Mouse (Mus musculus): Measurements from ENCODE around the gene Cmpk2. TPM values are rescaled to one million over a fixed set of nuclear protein-coding genes. Genes with fewer than 3 reads are reported as not detected.
"Not testable (repeated sequence)": the region's sequence is repeated elsewhere in the genome, so short reads cannot be mapped to it uniquely, and the experiment has no call there.

The Cmpk2 gene
- total and polyA plus RNA-seq, 2 experiments from 2014 or later = 5.5 to 13.6 TPM

- Histone ChIP-seq H3K9me3 (replicated peaks; ENCODE audit: control insufficient read depth, low read length) (no peaks in the 10 kb centered on the region), H3K27me3 (ENCODE audit: control insufficient read depth, insufficient read depth, low read length) (no peaks in the 10 kb centered on the region), H3K36me3 (replicated peaks; ENCODE audit: control insufficient read depth, insufficient read depth, low read length) (no peaks in the 10 kb centered on the region), H3K9ac (replicated peaks; ENCODE audit: low read depth, low read length) (no peak overlapping the region), H3K4me1 (ENCODE audit: control insufficient read depth, insufficient read depth) (no peaks in the 10 kb centered on the region), H3K4me3 (ENCODE audit: low read depth, low read length) (no peak overlapping the region), H3K27ac (ENCODE audit: low read depth) (no peak overlapping the region), H3K4me2 (ENCODE audit: low read depth, low read length) (no peak overlapping the region)
- ATAC-seq (ENCODE audit: insufficient read depth, low read depth) = no peak
- no peak for TF ChIP-seq CTCF (IDR thresholded peaks at IDR 0.05; ENCODE audit: low read depth)
- no peak for TF ChIP-seq EP300 (IDR thresholded peaks at IDR 0.05; ENCODE audit: low read depth)
- 59% methylated on average over 18 of the region's 18 CpGs for WGBS
- DNase-seq (ENCODE audit: low spot score) = peak; percentile 12
Observed at GRCm38 (mm10) chr12:26478196-26479004, 9.4 kb downstream of the Cmpk2 start.

GRCm38 (mm10) chr12:26485738-26486580 lies 17.0 kb downstream of the Cmpk2 start:
- H3K4me3 ChIP-seq (ENCODE audit: low read depth, low read length); H3K4me1 ChIP-seq (ENCODE audit: control insufficient read depth, insufficient read depth); H3K36me3 ChIP-seq (replicated peaks; ENCODE audit: control insufficient read depth, insufficient read depth, low read length); H3K27ac ChIP-seq (ENCODE audit: low read depth); DNase-seq (ENCODE audit: low spot score); H3K27me3 ChIP-seq (ENCODE audit: control insufficient read depth, insufficient read depth, low read length); H3K9ac ChIP-seq (replicated peaks; ENCODE audit: low read depth, low read length); H3K4me2 ChIP-seq (ENCODE audit: low read depth, low read length); ATAC-seq (ENCODE audit: insufficient read depth, low read depth); H3K9me3 ChIP-seq (replicated peaks; ENCODE audit: control insufficient read depth, low read length): not testable (repeated sequence)
- WGBS = 79% methylated on average over 12 of the region's 12 CpGs

GRCm38 (mm10) chr12:26487874-26488616 lies 19.0 kb downstream of the Cmpk2 start:
- no peak overlapping the region for H3K4me2 ChIP-seq (ENCODE audit: low read depth, low read length)

GRCm38 (mm10) chr12:26488617-26489274 lies 19.7 kb downstream of the Cmpk2 start:
- Histone ChIP-seq H3K9ac (replicated peaks; ENCODE audit: low read depth, low read length) (no peak overlapping the region), H3K36me3 (replicated peaks; ENCODE audit: control insufficient read depth, insufficient read depth, low read length) (no peaks in the 10 kb centered on the region), H3K9me3 (replicated peaks; ENCODE audit: control insufficient read depth, low read length) (no peaks in the 10 kb centered on the region), H3K4me3 (ENCODE audit: low read depth, low read length) (no peak overlapping the region), H3K4me2 (ENCODE audit: low read depth, low read length) (no peak overlapping the region), H3K27me3 (ENCODE audit: control insufficient read depth, insufficient read depth, low read length) (no peaks in the 10 kb centered on the region), H3K27ac (ENCODE audit: low read depth) (no peak overlapping the region), H3K4me1 (ENCODE audit: control insufficient read depth, insufficient read depth) (no peaks in the 10 kb centered on the region)
- WGBS = 69% methylated on average over 5 of the region's 5 CpGs
- ATAC-seq (ENCODE audit: insufficient read depth, low read depth) (no peak), DNase-seq (ENCODE audit: low spot score) (no peak)
- no peak for TF ChIP-seq CTCF (IDR thresholded peaks at IDR 0.05; ENCODE audit: low read depth)
- no peak for TF ChIP-seq EP300 (IDR thresholded peaks at IDR 0.05; ENCODE audit: low read depth)

More at GRCm38 (mm10) chr12:26487874-26488616, 19.0 kb downstream of the Cmpk2 start:
- ATAC-seq (ENCODE audit: insufficient read depth, low read depth) = no peak
- DNase-seq (ENCODE audit: low spot score) = peak; percentile 21
- no peaks in the 10 kb centered on the region for H3K9me3 ChIP-seq (replicated peaks; ENCODE audit: control insufficient read depth, low read length)
- H3K27ac ChIP-seq (ENCODE audit: low read depth) = no peak overlapping the region
- H3K4me1 ChIP-seq (ENCODE audit: control insufficient read depth, insufficient read depth) = no peaks in the 10 kb centered on the region
- 48% methylated on average over 14 of the region's 14 CpGs for WGBS
- H3K4me3 ChIP-seq (ENCODE audit: low read depth, low read length) = no peak overlapping the region
- TF ChIP-seq CTCF (IDR thresholded peaks at IDR 0.05; ENCODE audit: low read depth) (peak; percentile 44), EP300 (IDR thresholded peaks at IDR 0.05; ENCODE audit: low read depth) (no peak)
- no peak overlapping the region for H3K9ac ChIP-seq (replicated peaks; ENCODE audit: low read depth, low read length)
- H3K36me3 ChIP-seq (replicated peaks; ENCODE audit: control insufficient read depth, insufficient read depth, low read length) = no peaks in the 10 kb centered on the region
- H3K27me3 ChIP-seq (ENCODE audit: control insufficient read depth, insufficient read depth, low read length) = no peaks in the 10 kb centered on the region

- Histone ChIP-seq H3K4me1 (ENCODE audit: control insufficient read depth, insufficient read depth) (no peaks in the 10 kb centered on the region), H3K9ac (replicated peaks; ENCODE audit: low read depth, low read length) (no peak overlapping the region), H3K4me3 (ENCODE audit: low read depth, low read length) (no peak overlapping the region), H3K36me3 (replicated peaks; ENCODE audit: control insufficient read depth, insufficient read depth, low read length) (no peaks in the 10 kb centered on the region), H3K27me3 (ENCODE audit: control insufficient read depth, insufficient read depth, low read length) (no peaks in the 10 kb centered on the region), H3K27ac (ENCODE audit: low read depth) (no peak overlapping the region), H3K4me2 (ENCODE audit: low read depth, low read length) (no peak overlapping the region), H3K9me3 (replicated peaks; ENCODE audit: control insufficient read depth, low read length) (no peaks in the 10 kb centered on the region)
- 88% methylated on average over 1 of the region's 1 CpGs for WGBS
- no peak for DNase-seq (ENCODE audit: low spot score)
- no peak for ATAC-seq (ENCODE audit: insufficient read depth, low read depth)
- TF ChIP-seq CTCF (IDR thresholded peaks at IDR 0.05; ENCODE audit: low read depth) = no peak
Observed at GRCm38 (mm10) chr12:26489942-26490341, 20.9 kb downstream of the Cmpk2 start.
